Mouse (Mus musculus) lung, embryonic 15.5 days (tissue): ENCODE data around the gene Fam221b. TPM values are rescaled to one million over a fixed set of nuclear protein-coding genes. Genes with fewer than 3 reads are reported as not detected.

ENCODE experiments used
- ATAC-seq: fragments of 200-750 bp; cut with Nextera tagmentation; 2 replicates; pipeline ENCODE4 v1.8.0; 2017; ENCODE audit warnings: moderate number of reproducible peaks, borderline replicate concordance; ENCODE audit not compliant: low FRiP score, low TSS enrichment; ENCODE audit errors: extremely low read depth
- H3K27ac ChIP-seq: fragments of 300-500 bp; sonication (generic); 2 replicates; pipeline ENCODE4 v1.5.1; 2015; ENCODE audit warnings: moderate library complexity, mild to moderate bottlenecking, inconsistent platforms
- H3K27me3 ChIP-seq: fragments of 300-500 bp; sonication (generic); 2 replicates; pipeline ENCODE4 v1.6.1; 2015; ENCODE audit warnings: inconsistent platforms
- H3K36me3 ChIP-seq: fragments of 300-500 bp; sonication (generic); 2 replicates; pipeline ENCODE4 v1.6.1; 2015; ENCODE audit warnings: inconsistent platforms
- H3K4me1 ChIP-seq: fragments of 300-500 bp; sonication (generic); 2 replicates; pipeline ENCODE4 v1.6.1; 2015; ENCODE audit warnings: inconsistent platforms
- H3K4me2 ChIP-seq: fragments of 300-500 bp; sonication (generic); 2 replicates; pipeline ENCODE4 v1.6.1; 2015; ENCODE audit warnings: inconsistent platforms, mild to moderate bottlenecking, moderate library complexity
- H3K4me3 ChIP-seq: fragments of 300-500 bp; sonication (generic); 2 replicates; pipeline ENCODE4 v1.5.1; 2015; ENCODE audit warnings: mild to moderate bottlenecking, inconsistent platforms
- H3K9ac ChIP-seq: fragments of 300-500 bp; sonication (generic); 2 replicates; pipeline ENCODE4 v1.6.1; 2015; ENCODE audit warnings: inconsistent platforms
- H3K9me3 ChIP-seq: fragments of 300-500 bp; sonication (generic); 2 replicates; pipeline ENCODE4 v1.6.1; 2016; ENCODE audit warnings: inconsistent platforms
- WGBS: fragments of 180-500 bp; shearing (Covaris S2); methylation state at CpG from one replicate; pipeline ENCODE4 v1.1.7; 2015; 5-methylcytosine and 5-hydroxymethylcytosine counted together
- polyA plus RNA-seq: library from polyadenylated mRNA; unstranded; fragments of >200 nt; fragmentation: Nextera tagmentation; extraction: Ambion mirVana; gene quantifications from 2 replicates; pipeline ENCODE4 v1.2.1, GENCODE M21; 2015

The Fam221b gene
- polyA plus RNA-seq, 1 experiment from 2014 or later = 2.1 TPM

- under 1% methylated on average over 34 of the region's 34 CpGs for WGBS
- ATAC-seq = peak; percentile 96
- Histone ChIP-seq H3K4me2 (peak within 1 kb of the TSS; percentile 76), H3K9ac (peak within 1 kb of the TSS; percentile 85), H3K27ac (peak within 1 kb of the TSS; percentile 89), H3K36me3 (no peaks in the 10 kb centered on the region), H3K4me1 (peaks cover 15% of the 10 kb centered on the region), H3K9me3 (no peaks in the 10 kb centered on the region), H3K4me3 (peak within 1 kb of the TSS; percentile 79), H3K27me3 (peaks cover 10% of the 10 kb centered on the region; the same call in 1 of the 2 replicates)
Measured at GRCm38 (mm10) chr4:43656339-43657109, 12.4 kb downstream of the Fam221b start, which contains the start of gene Hint2. Gene Hint2, minus strand, starts transcription at chr4:43656466.

- peak overlapping the region; percentile 85 for H3K9ac ChIP-seq
- ATAC-seq = peak; percentile 16; the same call in 1 of the 2 replicates
- H3K4me2 ChIP-seq = peak overlapping the region; percentile 76
- H3K9me3 ChIP-seq = no peaks in the 10 kb centered on the region
- peaks cover 15% of the 10 kb centered on the region for H3K4me1 ChIP-seq
- peak overlapping the region; percentile 89 for H3K27ac ChIP-seq
- 5% methylated on average over 32 of the region's 34 CpGs for WGBS
- H3K4me3 ChIP-seq = peak overlapping the region; percentile 79
- peaks cover 3% of the 10 kb centered on the region; the same call in 1 of the 2 replicates for H3K27me3 ChIP-seq
- H3K36me3 ChIP-seq = no peaks in the 10 kb centered on the region; the same call in 1 of the 2 replicates
Measured at GRCm38 (mm10) chr4:43655656-43656338, 13.1 kb downstream of the Fam221b start.

- H3K9ac ChIP-seq = no peak within 1 kb of the TSS
- H3K9me3 ChIP-seq = no peaks in the 10 kb centered on the region
- 15% methylated on average over 24 of the region's 24 CpGs for WGBS
- no peaks in the 10 kb centered on the region for H3K27me3 ChIP-seq
- peaks cover 15% of the 10 kb centered on the region for H3K4me1 ChIP-seq
- peak within 1 kb of the TSS; percentile 48 for H3K4me2 ChIP-seq
- no peak for ATAC-seq
- peak within 1 kb of the TSS; percentile 24; the same call in 1 of the 2 replicates for H3K4me3 ChIP-seq
- H3K36me3 ChIP-seq = peaks cover 10% of the 10 kb centered on the region
- H3K27ac ChIP-seq = no peak within 1 kb of the TSS
Measured at GRCm38 (mm10) chr4:43653161-43654015, 15.6 kb downstream of the Fam221b start, which contains the start of gene Spag8. Gene Spag8, minus strand, starts transcription at chr4:43653594.

- H3K36me3 ChIP-seq = peaks cover 15% of the 10 kb centered on the region
- H3K4me3 ChIP-seq = no peak overlapping the region
- no peak overlapping the region for H3K9ac ChIP-seq
- 81% methylated on average over 4 of the region's 4 CpGs for WGBS
- no peak overlapping the region for H3K4me2 ChIP-seq
- ATAC-seq = no peak
- no peaks in the 10 kb centered on the region for H3K27me3 ChIP-seq
- no peaks in the 10 kb centered on the region for H3K9me3 ChIP-seq
- no peak overlapping the region for H3K27ac ChIP-seq
- peaks cover 15% of the 10 kb centered on the region for H3K4me1 ChIP-seq
Measured at GRCm38 (mm10) chr4:43652726-43653125, 16.2 kb downstream of the Fam221b start.

DNA sequence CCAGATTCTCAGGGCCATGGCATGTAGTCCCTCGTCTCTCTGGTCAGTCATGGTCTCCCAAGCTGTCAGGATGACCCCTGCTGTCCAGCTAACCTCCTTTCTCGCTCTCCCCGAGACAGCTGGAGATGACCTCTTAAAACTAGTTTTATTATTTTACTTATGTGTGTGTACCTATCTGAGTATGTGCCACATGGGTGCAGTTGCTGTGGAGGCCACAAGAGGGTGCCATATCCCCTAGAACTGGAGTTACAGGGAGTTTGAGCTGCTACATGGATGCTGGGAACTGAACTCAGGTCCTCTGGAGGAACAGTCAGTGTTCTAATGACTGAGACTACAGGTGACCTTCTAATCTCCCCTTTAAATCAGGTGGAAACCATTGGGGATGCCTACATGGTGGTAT is 19.2 kb downstream of the Fam221b start:
- no peak overlapping the region for H3K27ac ChIP-seq
- no peak overlapping the region for H3K4me2 ChIP-seq
- H3K27me3 ChIP-seq = no peaks in the 10 kb centered on the region
- H3K4me1 ChIP-seq = 0 out of 2 replicates have a peak, but pooled peaks cover 5% of the 10 kb centered on the region
- H3K9ac ChIP-seq = no peak overlapping the region
- H3K4me3 ChIP-seq = no peak overlapping the region
- ATAC-seq = no peak
- 88% methylated on average over 3 of the region's 3 CpGs for WGBS
- H3K9me3 ChIP-seq = no peaks in the 10 kb centered on the region
- H3K36me3 ChIP-seq = peaks cover 15% of the 10 kb centered on the region

- ATAC-seq = no peak
- Histone ChIP-seq H3K36me3 (0 out of 2 replicates have a peak, but pooled peaks cover 7% of the 10 kb centered on the region), H3K4me3 (no peak overlapping the region), H3K4me2 (no peak overlapping the region), H3K4me1 (no peaks in the 10 kb centered on the region), H3K27ac (no peak overlapping the region), H3K27me3 (no peaks in the 10 kb centered on the region), H3K9me3 (no peaks in the 10 kb centered on the region), H3K9ac (no peak overlapping the region)
- WGBS = 72% methylated on average over 6 of the region's 6 CpGs
Measured at GRCm38 (mm10) chr4:43640491-43640890, 28.5 kb downstream of the Fam221b start.

DNA sequence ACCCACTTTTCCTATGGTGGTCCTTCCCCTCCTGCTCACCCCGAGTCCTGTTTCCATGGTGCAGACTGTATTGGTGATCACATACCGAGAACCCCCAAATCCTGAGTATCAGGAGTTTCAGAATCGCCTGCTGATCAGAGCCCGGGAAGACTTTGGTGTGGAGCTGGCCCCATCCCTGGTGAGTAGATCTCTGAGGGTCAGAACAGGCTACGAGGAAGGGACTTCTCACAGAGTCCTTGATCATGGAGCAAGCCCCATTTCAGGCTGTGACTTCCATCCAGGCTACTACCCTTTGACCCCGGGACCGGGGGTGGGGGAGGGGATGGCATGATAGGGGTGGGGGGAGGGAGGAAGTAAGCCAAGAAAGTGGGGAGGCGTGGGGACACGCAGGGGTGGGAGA is 28.9 kb downstream of the Fam221b start:
- 0 out of 2 replicates have a peak, but pooled peaks cover 7% of the 10 kb centered on the region for H3K36me3 ChIP-seq
- H3K9me3 ChIP-seq = no peaks in the 10 kb centered on the region
- no peak overlapping the region for H3K27ac ChIP-seq
- H3K4me3 ChIP-seq = no peak overlapping the region
- no peaks in the 10 kb centered on the region for H3K4me1 ChIP-seq
- H3K4me2 ChIP-seq = no peak overlapping the region
- H3K27me3 ChIP-seq = no peaks in the 10 kb centered on the region
- WGBS = 74% methylated on average over 9 of the region's 9 CpGs
- no peak overlapping the region for H3K9ac ChIP-seq
- no peak for ATAC-seq

- H3K4me1 ChIP-seq = peaks cover 16% of the 10 kb centered on the region
- ATAC-seq = no peak
- WGBS = 75% methylated on average over 6 of the region's 6 CpGs
Measured at GRCm38 (mm10) chr4:43636751-43637150, 32.2 kb downstream of the Fam221b start.

DNA sequence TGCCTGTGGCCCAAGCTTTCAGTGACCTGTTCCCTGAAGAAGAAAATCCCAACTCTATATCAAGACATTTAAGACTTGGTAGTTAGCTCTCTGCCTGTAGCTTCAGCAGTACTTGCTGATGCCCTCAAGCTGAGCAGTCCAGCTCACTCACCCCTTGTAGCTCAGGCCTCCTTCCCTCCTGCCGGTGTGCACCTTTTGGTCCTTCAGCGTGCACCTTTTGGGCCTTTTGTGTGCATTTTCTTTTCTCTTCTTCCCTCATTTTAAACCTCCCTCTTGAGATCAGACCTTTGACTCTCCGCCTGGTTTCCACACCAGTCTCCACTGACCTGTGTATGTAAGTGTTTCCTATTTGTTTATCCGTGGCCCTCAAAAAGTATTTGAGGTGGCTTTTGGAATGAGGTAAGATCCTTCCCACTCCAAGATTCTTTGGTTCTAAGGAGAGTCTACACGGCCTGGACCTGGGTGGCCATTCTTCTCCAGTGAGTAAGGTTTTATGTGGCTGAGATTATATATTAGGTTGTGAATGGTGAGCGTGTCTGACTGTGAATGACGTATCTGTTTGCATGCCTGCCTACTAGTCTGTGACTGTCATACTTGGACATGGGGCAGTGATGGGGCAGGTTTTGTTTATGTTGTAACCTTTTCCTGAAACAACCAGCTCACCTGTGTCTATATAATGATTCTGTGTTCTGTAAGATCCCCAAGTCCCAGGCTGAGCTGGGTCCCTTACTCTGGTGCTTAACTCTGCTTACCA is 34.1 kb downstream of the Fam221b start:
- Histone ChIP-seq H3K27me3 (no peaks in the 10 kb centered on the region), H3K27ac (no peak overlapping the region), H3K9me3 (no peaks in the 10 kb centered on the region), H3K4me3 (no peak overlapping the region), H3K4me2 (no peak overlapping the region), H3K4me1 (peaks cover 28% of the 10 kb centered on the region), H3K9ac (no peak overlapping the region), H3K36me3 (no peaks in the 10 kb centered on the region)
- WGBS = 76% methylated on average over 7 of the region's 7 CpGs
- ATAC-seq = no peak

More at GRCm38 (mm10) chr4:43636751-43637150, 32.2 kb downstream of the Fam221b start:
- Histone ChIP-seq H3K36me3 (no peaks in the 10 kb centered on the region), H3K4me2 (no peak overlapping the region), H3K27ac (no peak overlapping the region), H3K9ac (no peak overlapping the region), H3K4me3 (no peak overlapping the region), H3K9me3 (no peaks in the 10 kb centered on the region), H3K27me3 (no peaks in the 10 kb centered on the region)

DNA sequence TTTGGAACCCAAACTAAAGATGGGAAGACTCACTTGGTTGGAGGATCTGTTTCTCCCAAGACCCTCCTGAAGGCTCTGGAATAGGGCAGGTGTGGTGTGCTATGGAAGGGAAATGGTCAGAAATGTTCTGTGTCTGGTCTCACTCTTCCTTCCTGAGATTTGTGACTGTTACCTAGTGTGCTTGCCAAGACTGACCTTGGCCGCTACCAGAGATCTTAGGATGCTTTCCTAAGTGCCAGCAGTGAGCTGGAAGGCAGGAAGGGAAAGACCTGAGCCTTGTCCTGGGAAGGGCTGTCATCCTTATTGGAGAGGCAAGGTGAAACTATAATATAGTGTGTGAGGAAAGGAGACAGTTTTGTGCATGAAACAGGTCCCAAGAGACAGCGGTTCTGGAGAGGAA is 35.2 kb downstream of the Fam221b start:
- WGBS = 84% methylated on average over 2 of the region's 2 CpGs
- peaks cover 29% of the 10 kb centered on the region for H3K4me1 ChIP-seq
- H3K9ac ChIP-seq = no peak overlapping the region
- no peaks in the 10 kb centered on the region for H3K27me3 ChIP-seq
- H3K4me2 ChIP-seq = no peak overlapping the region
- no peaks in the 10 kb centered on the region for H3K36me3 ChIP-seq
- ATAC-seq = no peak
- no peak overlapping the region for H3K27ac ChIP-seq
- no peak overlapping the region for H3K4me3 ChIP-seq
- H3K9me3 ChIP-seq = no peaks in the 10 kb centered on the region

GRCm38 (mm10) chr4:43633296-43633695 is 35.6 kb downstream of the Fam221b start:
- Histone ChIP-seq H3K9me3 (no peaks in the 10 kb centered on the region), H3K9ac (no peak overlapping the region), H3K4me3 (no peak overlapping the region), H3K27me3 (no peaks in the 10 kb centered on the region), H3K36me3 (no peaks in the 10 kb centered on the region), H3K4me1 (peaks cover 29% of the 10 kb centered on the region), H3K27ac (no peak overlapping the region), H3K4me2 (peak overlapping the region; percentile 94; the same call in 1 of the 2 replicates)
- no peak for ATAC-seq
- WGBS = 83% methylated on average over 8 of the region's 8 CpGs
